Mouse (Mus musculus): ENCODE data around the gene Pgm5.
"Not testable (repeated sequence)": the region's sequence is repeated elsewhere in the genome, so short reads cannot be mapped to it uniquely, and the experiment has no call there.

The Pgm5 gene

DNA sequence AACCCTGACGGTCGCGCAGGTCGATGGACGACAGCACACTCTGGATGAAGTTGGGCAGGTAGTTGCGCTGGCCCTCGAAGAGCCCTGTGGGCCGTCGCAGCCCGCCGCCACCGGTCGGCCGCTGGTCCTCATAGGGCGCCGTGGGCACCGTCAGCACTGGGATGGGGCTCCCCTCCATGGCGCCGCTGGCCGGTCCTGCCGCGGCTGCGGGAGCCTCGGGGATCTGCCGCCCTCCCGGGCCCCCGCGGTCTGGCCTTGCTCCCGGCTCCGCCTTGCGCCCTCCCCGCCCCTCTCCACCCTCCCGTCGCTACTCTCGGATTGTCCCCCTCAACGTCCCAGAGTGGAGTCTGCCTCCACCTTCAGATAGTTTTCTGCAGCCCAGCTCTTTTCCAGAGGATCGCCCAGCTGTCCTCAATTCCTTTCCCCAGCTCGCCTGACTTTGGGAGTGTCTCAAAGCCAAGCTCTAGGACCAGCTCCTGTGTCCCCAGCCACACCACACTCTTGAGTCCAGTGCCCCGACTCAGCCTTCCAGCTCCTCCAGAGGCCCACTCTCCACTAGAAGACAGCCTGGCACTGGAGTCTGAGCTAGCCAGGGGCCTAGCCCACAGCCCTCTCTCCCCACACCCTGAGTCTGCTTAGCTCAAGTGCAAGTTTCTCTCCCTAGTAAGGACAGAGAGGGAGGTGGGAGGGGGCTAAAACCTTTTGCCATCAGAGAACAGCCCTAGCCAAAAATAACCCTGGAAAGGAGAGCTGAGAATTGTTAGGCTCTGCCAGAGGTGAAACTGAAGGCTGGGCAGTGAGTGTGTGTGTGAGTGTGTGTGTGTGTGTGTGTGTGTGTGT is at the start of gene Pgm5:
Gene Pgm5, minus strand, starts transcription at position 244 of the 840 bp plus-strand sequence.
- no peak for DNase-seq

DNA sequence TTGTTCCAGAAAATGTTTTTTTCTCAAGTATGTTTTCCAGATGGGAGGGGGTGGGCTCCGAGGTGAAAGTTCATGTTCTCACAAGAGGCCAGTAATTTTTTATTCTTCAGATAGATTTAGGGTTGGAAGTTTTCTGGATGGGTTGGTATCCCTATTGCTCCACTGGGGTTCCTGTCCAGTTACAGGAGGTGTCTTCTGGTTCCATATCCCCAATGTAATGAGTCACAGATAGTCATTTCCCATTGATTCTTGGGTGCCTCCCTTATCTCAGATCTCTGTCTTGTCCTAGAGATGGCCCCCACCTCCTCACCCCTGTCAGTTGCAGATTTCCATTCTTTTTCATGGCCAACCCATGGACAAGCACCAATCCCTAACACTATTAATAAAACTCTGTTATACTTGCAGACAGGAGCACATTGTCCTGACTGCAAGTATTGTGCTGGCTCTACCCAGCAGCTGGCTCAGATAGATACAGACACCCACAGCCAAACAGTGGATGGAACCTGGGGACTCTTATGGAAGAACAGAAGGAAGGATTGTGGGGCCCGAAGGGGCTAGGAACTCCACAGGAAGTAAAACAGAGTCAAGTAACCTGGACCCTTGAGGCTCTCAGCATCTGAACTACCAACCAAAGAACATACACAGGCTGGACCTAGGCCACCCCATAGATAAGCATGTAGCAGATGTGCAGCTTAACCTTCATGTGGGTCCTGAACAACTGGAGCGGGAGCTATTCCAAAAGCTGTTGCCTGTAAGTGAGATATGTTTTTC is 46.9 kb upstream of the Pgm5 start:
- no peak for DNase-seq

DNA sequence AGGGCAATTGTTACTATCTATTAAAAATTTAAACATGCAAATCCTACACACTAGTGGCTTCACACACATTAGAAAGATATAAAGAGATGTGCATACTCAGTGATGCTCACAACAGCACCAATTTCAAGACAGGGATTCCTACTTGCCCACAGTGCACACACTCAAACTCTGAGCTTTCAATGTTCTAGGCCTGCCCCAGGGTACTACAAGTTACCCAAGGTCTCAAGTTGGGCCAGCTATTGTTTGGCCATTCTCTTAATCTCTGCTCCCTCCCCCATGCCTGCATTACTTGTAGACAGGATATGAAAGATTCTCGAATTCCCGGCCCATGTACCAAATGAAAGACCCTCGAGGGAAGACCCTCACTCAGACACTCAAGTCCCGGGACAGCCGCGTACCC is 46.0 kb upstream of the Pgm5 start:
- DNase-seq, result no peak

DNA sequence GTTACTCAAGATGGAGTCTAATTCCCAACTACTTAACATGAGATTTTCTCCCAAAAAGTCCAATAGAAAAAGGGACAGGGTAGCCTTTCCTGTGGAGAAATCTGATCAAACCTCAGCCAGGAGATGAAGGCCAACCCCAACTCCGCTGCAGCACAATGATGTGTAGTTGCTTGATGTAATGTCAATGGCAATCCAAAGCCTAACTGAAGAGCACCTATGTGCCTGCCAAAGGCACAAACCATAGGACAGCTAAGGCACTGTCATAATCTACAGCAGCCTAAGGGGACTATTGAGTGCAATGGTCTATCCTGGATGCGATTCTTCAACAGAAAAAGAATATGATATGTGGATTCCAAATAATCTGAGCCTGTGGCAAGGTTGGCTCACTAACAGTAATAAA is 41.2 kb upstream of the Pgm5 start:
- no peak for DNase-seq

DNA sequence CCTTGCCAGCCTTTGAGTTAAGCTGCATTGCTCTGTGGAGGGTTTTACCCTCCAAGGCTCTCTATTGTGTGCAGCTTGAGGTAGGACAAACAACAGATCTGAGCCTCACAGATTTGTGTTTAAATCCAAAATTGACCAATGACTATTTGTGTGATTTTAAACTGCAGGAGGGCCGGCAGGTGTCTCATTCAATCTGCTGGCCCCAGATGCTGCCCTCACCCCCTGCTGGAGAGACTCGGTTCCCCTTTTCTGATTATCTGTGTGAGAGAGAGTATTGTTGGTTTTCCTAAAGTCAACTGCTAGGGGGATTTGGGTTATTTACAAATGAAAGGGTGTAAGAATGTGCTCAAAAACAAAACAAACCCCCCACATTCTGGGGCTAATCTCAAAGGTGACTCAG is 40.6 kb upstream of the Pgm5 start:
- no peak for DNase-seq

DNA sequence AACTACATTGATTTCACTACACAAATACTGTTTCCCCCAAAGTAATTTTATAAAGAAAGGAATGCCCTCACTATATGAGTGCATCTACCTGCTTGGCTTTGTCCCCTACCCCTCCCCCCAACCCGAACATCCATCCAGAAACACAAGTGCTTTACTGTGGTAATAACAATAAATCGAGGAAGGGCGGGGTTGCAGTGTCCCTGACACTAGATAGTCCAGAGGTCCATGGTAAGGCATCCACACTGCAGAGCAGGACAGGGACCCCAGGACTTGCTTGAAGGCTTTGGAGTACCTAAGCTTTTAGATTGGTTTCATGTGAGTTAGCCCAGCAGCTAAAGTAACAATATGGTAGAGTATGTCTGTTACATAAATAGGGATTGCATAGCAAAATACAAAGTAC is 40.0 kb upstream of the Pgm5 start:
- DNase-seq, result no peak

DNA sequence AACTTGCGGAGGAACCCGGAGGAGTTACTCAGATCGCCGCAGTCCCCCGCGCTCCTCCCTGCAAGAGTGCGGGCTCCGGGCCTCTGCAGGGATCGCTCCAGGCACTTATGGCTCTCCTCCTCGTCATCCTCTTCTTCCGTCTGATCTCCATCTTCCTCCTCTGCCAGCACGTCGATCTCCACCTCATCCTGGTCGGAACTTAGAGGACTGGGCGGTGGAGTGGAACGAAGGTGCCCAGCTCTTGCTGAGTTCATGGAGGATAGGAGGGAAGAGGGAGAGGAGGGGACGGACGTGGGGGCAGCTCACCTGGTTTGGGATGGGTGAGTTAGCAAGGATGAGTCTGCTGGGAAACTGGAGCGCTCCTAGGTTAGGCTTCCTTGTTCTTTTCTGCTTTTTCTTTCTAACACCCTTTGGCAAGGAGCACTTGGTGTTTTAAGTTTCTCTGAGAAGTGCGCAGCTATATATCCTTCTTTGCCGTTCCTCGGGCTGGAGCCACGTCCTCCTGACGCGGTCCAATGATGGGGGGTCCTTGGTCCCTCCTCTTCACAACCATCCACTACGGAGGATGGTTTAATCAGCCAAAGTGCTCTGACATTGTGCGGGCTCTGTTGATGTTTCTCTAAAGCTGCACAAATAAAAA is 39.0 kb upstream of the Pgm5 start, which contains the start of gene Foxd4:
Gene Foxd4, minus strand, starts transcription at position 617 of the 640 bp plus-strand sequence.
- no peak for DNase-seq

DNA sequence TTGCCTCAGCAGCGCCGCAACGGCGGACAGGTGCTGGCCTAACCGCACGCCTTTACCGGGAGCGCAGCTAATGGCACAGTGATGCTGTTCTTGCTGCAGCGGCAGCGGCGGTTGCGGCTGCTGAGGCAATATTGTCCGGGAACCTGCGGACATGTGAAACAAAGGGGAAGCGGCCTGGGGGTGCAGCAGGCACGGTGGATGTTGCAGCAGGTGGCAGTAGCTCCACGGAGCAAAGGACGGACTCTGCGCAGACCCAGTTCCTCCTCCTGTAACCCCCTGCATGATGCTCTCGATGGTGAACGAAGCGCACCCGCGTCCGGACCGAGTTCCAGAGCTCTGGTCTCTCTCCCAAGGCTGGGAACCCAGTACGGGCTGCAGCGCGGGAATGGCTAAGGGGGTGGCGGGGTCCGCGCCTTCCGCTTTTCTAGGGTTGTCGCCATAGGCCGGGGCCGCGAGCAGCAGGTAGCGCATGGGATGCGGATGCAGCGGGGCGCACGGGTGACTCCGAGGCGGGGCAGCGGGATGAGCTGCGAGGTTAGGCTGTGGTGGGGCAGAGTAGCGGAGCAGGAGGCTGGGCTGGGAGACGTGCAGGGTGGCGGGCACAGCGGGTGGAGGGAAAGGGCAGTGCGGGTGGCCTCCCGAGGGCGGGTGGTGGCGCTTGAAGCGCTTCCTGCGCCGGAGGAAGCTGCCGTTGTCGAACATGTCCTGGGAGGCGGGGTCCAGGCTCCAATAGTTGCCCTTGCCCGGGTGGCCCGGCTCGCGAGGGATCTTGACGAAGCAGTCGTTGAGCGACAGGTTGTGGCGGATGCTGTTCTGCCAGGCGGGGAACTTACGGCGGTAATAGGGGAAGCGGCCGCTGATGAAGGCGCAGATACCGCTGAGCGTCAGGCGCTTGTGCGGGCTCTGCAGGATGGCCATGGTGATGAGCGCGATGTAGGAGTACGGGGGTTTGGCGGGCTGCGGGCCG is 38.2 kb upstream of the Pgm5 start:
- no peak for DNase-seq

DNA sequence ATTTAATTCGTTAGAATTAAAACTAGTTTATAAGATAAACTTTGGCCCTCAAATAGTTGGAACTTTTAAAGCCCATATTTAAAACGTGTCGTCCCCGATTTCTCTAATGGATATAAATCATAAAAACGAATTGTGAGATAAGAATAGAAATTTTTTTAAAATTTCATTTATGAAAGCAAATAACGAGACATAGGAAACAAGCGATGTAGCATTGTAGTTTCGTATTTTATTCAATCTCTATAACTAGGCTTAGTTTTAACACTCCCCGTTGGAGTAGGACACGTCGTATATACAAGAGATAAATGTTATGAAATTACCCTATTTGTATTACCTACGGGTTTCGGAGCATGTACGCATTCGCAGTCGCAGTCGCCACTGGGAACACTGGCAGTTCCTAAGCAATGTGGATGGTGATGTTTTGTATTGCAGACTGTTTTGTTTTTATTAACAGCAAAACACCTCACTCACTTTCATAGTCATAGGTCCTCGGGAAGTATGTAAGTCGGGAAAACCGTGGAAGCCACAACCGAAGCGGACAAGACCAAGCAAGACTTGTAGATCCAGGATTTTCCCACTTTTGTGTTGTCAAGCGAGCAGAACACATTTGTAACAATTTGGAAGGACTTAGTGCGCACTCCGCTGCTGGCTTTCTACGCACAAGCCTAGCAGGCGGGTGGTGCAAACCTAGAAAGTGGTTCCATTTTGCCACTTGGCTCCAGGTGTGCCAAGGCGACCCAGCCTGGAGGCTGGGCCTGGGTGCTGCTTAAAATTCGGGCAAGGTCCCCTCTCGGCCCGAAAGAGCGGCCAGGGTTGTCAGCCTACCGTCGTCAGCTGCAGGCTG is 37.3 kb upstream of the Pgm5 start:
- no peak for DNase-seq

DNA sequence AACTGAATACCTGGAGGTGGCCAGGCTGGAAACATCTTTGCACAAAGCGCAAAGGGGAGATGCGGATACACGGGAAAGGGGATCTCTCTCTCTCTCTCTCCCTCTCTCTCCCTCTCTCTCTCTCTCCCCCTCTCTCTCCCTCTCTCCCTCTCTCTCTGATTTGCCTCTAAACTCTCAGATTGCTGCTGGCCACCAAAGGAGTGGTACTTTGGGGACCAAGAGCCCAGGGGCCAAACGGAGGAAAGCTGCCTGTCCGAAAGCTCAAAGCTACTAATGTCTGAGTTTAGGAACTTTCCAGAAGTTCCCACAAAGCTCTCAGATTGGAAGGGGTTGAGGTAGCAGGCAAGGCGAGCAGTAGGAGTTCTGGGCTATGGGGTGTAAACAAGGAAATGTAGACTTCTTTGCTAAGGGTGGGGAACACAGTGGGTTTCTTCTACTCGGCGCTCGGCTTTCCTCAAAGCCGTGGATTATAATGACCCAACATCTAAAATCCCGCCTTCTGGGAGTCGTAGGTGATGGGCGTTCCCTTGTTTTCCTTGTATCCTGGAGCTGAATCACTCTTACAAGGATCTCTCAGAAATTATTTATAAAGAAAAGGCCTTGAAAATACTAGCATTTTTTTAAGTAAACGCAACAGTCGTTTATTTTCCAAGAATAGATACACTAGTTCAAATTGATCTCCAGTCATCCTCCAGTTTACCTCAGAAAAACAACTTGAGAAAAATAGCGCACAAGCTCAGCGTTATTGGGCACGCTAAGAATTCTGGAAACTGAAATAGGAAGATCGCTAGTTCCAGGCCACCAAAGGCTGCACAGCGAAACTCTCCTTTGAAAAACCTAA is 36.5 kb upstream of the Pgm5 start:
- no peak for DNase-seq

DNA sequence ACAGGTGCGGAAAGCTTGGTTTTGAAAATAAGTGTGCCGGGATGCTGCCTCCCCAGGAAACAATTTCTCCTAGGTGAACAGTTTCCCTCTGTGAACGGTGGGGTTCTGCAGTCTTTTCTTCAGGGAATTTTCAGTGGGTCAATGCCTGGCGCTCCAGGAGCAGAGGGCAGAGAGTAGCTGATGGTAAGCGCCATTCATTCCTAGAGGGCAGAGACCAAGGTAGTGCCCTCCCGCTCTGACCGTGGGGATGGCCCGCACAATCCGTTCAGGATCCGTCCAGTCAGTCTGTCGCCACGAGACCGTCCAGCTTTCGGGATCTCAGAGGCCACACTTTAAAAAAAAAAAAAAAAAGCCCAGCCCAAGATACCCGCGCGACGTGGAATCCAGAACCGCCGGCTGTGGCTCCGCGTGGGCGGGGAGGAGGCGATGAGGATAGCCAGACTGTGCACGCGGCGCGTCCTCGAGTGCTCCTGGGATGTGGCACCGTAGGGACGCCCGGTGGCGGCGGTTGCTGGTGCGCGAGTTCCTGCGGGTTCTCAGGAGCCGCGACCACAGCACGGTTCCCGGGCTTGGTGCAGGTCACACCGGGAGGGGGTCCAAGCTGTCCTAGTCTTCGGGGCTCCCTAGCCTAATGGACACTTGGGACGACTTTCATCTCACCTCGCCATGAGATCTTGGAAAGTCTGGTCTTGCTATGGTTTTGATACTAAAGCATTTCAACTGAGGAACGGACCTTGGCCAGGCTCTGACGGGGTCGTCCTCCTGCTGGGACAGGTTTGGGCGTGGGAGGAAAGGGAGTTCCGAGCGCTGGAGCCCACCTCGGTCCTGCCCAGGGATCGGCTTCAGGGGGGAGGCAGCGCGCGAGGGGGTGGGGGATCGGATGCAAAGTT is 35.6 kb upstream of the Pgm5 start:
- DNase-seq, result no peak

DNA sequence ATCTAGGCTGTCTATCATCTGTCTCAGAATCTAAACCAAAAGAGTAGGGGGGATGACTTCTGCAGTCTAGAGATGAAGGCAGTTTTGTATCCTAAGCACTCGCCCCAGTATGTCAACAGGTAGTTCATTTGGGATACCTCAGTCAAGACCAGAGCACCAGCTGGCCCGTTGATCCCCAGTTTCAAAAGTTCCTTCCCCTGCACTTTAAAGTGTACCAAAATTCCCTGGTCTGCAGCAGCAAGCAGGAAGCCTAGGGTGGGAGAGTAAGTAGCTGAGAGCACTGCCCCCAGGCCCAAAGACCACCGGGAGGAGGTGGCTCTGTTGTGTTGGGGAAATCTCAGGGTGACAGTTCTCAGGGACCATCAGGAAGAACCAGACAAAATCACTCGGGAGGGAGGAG is 34.9 kb upstream of the Pgm5 start:
- DNase-seq, result no peak

DNA sequence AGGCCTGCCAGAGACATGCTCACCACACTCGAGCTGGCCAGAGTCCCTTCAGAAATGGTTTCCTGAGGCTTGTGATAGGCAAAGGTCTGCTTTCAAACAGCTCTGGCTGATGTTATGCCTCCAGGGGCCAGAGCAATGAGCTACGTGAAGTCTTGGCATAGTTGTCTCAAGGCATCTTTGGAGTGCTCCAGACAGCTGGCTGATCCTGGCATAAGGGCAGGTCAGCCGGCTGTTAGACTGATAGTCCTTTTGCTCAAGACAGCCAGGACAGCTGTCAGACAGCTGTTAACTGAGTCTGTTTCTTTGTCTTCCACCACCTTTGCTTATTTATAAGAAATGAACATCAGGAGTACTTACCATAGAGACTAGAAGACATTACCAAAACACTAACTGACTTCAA is 25.2 kb upstream of the Pgm5 start:
- DNase-seq, result no peak

DNA sequence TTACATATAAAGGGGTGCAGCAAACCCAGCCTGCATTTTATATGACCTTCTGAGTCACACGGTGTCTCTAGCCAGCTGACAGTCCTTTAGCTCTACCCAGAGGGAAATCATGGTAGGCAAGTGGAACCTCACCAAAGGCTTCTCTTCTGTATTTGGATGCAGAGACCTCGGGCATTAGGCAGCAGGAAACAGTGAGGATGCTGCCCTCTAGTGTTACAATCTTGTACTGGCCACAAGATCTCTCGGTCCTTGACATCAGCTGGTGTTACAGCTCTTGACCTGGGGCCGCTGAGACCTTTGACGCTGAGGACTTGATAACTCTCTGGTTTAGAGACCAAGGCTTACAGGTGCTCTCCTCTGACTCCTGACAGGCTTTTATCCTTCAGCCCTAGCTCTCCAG is 23.8 kb upstream of the Pgm5 start:
- DNase-seq, result peak; percentile 32

DNA sequence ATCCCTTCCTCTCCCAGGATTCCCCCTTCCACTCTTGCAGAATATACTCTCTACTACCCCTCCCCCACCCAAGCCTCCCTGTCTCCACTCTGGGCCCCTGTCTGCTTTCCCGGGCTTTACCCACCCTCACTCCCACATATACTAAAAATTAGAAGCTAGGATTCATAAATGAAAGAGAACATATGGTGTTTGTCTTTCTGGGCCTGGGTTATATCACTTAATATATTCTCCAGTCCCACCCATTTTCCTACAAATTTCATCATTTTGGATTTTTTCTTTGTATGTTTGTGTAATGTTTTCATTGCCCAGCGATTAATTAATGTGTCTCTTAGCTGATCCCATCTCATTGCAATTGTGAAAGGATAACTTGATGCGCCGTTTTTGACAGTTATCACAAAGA is 19.6 kb upstream of the Pgm5 start:
- no peak for DNase-seq

DNA sequence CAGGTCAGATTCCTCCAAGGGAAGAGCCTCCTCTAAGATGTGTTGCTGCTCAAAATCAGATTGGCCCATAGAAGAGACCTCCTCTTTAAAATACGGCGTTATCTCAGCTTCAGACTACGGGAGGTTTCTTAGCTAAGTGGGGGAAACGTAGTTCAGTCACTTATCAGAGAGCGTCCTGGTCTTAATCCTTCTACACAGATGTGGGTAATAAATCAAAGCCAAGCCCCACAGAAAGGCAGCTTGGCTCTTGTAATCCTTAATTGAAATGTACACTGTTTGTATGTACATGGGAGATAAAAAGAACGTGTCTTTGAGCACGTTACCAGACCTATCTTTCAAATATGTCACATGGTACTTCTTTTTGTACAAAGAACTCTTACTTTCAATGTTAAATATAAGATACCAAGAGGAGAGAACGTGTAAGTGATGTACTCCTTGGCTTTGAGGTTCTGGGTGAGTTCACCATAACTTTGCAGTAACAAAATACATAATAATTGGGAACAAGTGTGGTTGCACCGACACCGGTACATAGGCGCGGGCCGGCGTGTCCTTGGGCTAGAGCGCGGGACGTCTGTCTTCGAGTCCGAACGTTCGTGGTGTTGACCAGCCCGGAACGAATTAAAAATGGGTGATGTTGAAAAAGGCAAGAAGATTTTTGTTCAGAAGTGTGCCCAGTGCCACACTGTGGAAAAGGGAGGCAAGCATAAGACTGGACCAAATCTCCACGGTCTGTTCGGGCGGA is 13.6 kb upstream of the Pgm5 start, which contains the start of gene Gm10053:
Gene Gm10053, plus strand, starts transcription at position 558 of the 742 bp plus-strand sequence.
- not testable (repeated sequence) for DNase-seq

DNA sequence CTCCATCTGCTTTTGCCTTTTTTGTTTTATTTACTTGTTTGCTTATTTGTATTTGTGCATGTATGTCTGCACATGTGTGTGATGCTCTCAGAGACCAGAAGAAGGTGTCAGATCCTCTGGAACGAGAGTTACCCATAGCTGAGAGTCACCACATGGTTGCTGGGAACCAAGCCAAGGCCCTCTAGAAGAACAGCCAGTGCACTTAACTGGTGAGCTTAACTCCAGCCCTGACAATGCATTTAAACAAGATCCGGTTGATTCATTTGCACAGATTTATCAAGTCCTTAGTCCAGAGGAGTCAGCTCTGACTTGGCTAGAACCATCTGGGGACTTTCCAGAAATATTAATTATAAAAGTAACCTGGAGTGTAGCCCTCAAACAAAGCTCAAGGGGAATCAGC is 12.2 kb upstream of the Pgm5 start:
- peak; percentile 31 for DNase-seq

DNA sequence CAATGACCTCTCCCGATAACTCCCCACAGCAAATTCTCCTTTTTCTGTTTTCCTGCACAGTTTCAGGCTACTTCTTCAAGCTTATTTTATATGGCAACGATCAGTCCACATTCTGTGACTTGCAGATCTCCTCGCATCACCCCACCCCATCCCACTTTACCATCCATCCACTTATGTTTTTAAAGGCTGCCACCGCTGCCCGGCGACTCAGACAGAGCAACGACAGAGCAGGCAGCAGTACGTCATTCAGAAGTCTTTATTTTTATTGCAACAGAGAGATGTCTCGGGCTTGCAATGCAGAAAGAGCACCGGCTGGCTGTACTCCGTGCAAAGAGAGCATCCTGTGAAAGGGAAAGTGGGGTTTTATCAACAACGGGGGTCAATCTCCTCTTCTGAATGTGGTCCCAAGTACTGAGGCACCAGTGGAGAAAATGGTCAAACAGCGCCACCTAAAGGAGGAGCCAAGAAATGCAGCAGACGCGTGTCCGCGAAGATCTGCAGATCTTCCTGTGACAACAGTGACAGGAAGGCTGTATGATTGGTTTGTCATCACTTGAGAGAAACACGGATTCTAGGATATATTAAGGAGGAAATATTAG is 9.5 kb upstream of the Pgm5 start:
- DNase-seq, result peak; percentile 54
